Mouse (Mus musculus): ENCODE results near the gene Brd4.

DNA sequence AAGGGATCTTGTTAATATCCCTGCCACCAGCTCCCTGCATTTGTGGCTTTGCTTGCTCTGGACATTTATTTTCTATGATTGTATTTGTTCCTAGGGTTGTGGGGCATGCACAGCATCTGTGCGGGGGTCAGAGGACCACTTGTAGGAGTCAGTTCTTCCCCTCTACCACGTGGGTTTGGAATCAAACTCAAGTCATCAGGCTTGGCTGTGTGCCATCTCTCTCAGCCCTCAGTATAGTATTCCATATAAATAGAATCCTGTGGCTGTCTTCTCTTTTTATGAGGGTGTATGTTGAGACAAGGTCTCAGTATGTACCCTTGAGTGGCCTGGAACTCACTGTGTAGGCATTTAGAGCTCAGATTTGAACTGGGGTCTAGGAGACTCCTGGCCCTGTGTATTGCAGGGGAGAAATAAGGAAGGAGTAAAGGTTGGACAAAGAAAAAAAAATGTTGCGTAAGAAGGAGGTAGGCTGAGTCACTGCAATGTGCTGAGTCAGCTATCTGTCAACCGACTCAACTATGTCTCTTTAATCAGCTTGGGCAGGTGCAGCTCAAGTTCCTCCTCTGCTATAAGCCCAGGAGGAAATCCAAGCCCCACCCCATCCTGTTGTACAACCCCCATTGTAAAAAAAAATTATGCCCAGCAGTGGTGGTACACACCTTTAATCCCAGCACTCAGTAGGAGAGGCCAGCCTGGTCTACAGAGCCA, 114.8 kb downstream of the Brd4 start:
- TF ChIP-seq CTCF (IDR thresholded peaks at IDR 0.05; ENCODE audit: low read depth) (no peak), EP300 (optimal IDR thresholded peaks at IDR 0.05) (peak; percentile 24)
